Mouse (Mus musculus): ENCODE measurements around the gene Lpo. TPM values are rescaled to one million over a fixed set of nuclear protein-coding genes. Genes with fewer than 3 reads are reported as not detected.

Lpo gene
- polyA plus RNA-seq, 1 experiment from 2014 or later, result 0.05 TPM

GRCm38 (mm10) chr11:87762702-87763385 is 65.2 kb downstream of the Lpo start:
- Histone ChIP-seq H3K27ac (no peak overlapping the region), H3K4me3 (replicated peaks) (peak overlapping the region; percentile 48; the same call in 1 of the 2 replicates), H3K4me2 (replicated peaks) (peak overlapping the region; percentile 99; the same call in 1 of the 2 replicates)

GRCm38 (mm10) chr11:87761806-87762701 is 66.0 kb downstream of the Lpo start:
- Histone ChIP-seq H3K36me3 (no peaks in the 10 kb centered on the region), H3K4me1 (replicated peaks) (peaks cover 13% of the 10 kb centered on the region), H3K27ac (no peak overlapping the region), H3K9me3 (no peaks in the 10 kb centered on the region), H3K4me3 (replicated peaks) (no peak overlapping the region), H3K4me2 (replicated peaks) (no peak overlapping the region), H3K9ac (no peak overlapping the region), H3K27me3 (replicated peaks) (peaks cover 66% of the 10 kb centered on the region)
- ATAC-seq, result no peak
- WGBS, result 77% methylated on average over 14 of the region's 14 CpGs

More at GRCm38 (mm10) chr11:87762702-87763385, 65.2 kb downstream of the Lpo start:
- 43% methylated on average over 12 of the region's 12 CpGs for WGBS
- H3K27me3 ChIP-seq (replicated peaks), result peaks cover 66% of the 10 kb centered on the region
- ATAC-seq, result no peak
- no peaks in the 10 kb centered on the region for H3K9me3 ChIP-seq
- H3K36me3 ChIP-seq, result no peaks in the 10 kb centered on the region
- H3K4me1 ChIP-seq (replicated peaks), result peaks cover 13% of the 10 kb centered on the region
- H3K9ac ChIP-seq, result no peak overlapping the region

- Histone ChIP-seq H3K9ac (no peak overlapping the region), H3K4me2 (replicated peaks) (no peak overlapping the region), H3K9me3 (no peaks in the 10 kb centered on the region), H3K27me3 (replicated peaks) (peaks cover 61% of the 10 kb centered on the region), H3K36me3 (no peaks in the 10 kb centered on the region), H3K27ac (no peak overlapping the region), H3K4me1 (replicated peaks) (peaks cover 13% of the 10 kb centered on the region), H3K4me3 (replicated peaks) (no peak overlapping the region)
- 74% methylated on average over 11 of the region's 11 CpGs for WGBS
- ATAC-seq, result no peak
These were observed 66.8 kb downstream of the Lpo start for GRCm38 (mm10) chr11:87761181-87761721.

- H3K4me1 ChIP-seq (replicated peaks), result peaks cover 13% of the 10 kb centered on the region
- no peak within 1 kb of the TSS for H3K4me2 ChIP-seq (replicated peaks)
- ATAC-seq, result no peak
- no peaks in the 10 kb centered on the region for H3K9me3 ChIP-seq
- H3K36me3 ChIP-seq, result no peaks in the 10 kb centered on the region
- no peak within 1 kb of the TSS for H3K27ac ChIP-seq
- no peak within 1 kb of the TSS for H3K4me3 ChIP-seq (replicated peaks)
- H3K27me3 ChIP-seq (replicated peaks), result peaks cover 54% of the 10 kb centered on the region
- no peak within 1 kb of the TSS for H3K9ac ChIP-seq
- WGBS, result 10% methylated on average over 23 of the region's 23 CpGs
These were observed 67.6 kb downstream of the Lpo start, which contains the start of gene Tspoap1 for GRCm38 (mm10) chr11:87760301-87761081. TSS of gene Tspoap1 (plus strand) at chr11:87760541.

- no peak for ATAC-seq
- WGBS, result 3% methylated on average over 3 of the region's 3 CpGs
- H3K36me3 ChIP-seq, result no peaks in the 10 kb centered on the region
These were observed 68.5 kb downstream of the Lpo start for GRCm38 (mm10) chr11:87759609-87760005.

DNA sequence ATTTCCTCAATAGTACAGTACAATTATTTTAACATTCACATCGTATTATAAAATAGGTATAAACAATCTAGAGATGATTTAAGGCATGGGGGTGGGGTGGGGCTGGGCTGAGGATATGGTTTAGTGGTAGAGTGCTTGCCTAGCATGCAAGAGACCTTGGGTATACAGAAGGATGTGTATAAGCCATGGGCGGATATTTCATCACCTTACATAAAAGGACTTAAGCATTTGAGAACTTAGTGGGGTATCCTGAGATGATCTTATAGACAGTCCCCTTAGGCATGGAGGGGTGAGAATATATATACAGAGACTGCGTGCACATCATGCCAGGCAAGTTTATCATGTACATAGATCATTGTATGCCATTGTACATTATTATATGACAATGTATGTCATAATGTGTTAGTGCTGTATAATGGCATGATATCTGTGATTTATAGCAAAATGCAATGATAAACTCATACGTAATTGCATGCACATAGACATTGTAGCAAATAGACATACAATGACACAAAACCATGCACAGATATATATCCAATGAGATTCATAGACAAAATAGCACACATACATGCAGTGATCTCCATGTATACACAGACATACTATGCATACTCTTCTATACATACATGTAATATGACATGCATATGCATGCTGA is 69.0 kb downstream of the Lpo start:
- Histone ChIP-seq H3K36me3 (no peaks in the 10 kb centered on the region), H3K27me3 (replicated peaks) (peaks cover 40% of the 10 kb centered on the region), H3K9ac (no peak overlapping the region), H3K9me3 (no peaks in the 10 kb centered on the region), H3K4me3 (replicated peaks) (no peak overlapping the region), H3K27ac (no peak overlapping the region), H3K4me2 (replicated peaks) (no peak overlapping the region), H3K4me1 (replicated peaks) (peaks cover 7% of the 10 kb centered on the region)
- WGBS, result 65% methylated on average over 4 of the region's 4 CpGs
- ATAC-seq, result no peak

More at GRCm38 (mm10) chr11:87759609-87760005, 68.5 kb downstream of the Lpo start:
- Histone ChIP-seq H3K4me2 (replicated peaks) (no peak overlapping the region), H3K27me3 (replicated peaks) (peaks cover 45% of the 10 kb centered on the region), H3K27ac (no peak overlapping the region), H3K4me1 (replicated peaks) (peaks cover 13% of the 10 kb centered on the region), H3K9me3 (no peaks in the 10 kb centered on the region), H3K4me3 (replicated peaks) (no peak overlapping the region), H3K9ac (no peak overlapping the region)

DNA sequence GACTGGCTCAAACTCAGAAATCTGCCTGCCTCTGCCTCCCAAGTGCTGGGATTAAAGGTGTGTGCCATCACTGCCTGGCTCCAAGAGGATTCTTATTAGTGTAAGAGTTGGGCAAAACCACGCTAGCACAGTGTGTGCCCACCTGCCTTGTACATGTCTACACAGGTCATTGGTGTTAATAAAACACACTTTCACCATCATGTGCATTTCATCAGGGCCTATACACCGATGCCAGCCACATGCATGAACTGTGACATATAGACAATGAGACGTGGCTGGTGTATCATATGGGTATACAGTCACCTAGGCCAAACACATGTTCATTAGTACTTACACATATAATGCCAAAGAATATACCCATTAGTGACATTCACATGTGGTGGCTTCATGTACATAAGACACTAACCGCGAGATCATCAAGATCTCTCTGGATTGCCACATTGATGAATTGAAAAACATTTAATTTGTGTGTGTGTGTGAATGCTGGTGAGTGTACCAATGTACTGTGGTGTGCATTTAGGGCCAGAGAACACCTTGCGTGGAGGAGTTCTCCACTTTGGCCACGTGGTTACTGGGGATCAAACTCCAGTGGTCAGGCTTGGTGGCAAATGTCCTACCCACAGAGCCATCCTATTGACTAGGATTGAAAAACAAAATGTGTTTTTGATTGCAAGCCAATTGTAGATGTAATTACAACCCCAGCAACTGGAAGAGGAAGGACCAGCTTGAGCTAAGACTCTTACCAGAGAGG is 69.8 kb downstream of the Lpo start:
- no peak overlapping the region for H3K4me3 ChIP-seq (replicated peaks)
- H3K36me3 ChIP-seq, result no peaks in the 10 kb centered on the region
- H3K4me2 ChIP-seq (replicated peaks), result no peak overlapping the region
- peaks cover under 1% of the 10 kb centered on the region; the same call in 1 of the 2 replicates for H3K4me1 ChIP-seq (replicated peaks)
- no peaks in the 10 kb centered on the region for H3K9me3 ChIP-seq
- peaks cover 32% of the 10 kb centered on the region for H3K27me3 ChIP-seq (replicated peaks)
- 77% methylated on average over 7 of the region's 7 CpGs for WGBS
- H3K27ac ChIP-seq, result no peak overlapping the region
- ATAC-seq, result no peak
- no peak overlapping the region for H3K9ac ChIP-seq

GRCm38 (mm10) chr11:87757001-87757954 is 70.8 kb downstream of the Lpo start:
- Histone ChIP-seq H3K27me3 (replicated peaks) (peaks cover 22% of the 10 kb centered on the region), H3K27ac (no peak overlapping the region), H3K36me3 (no peaks in the 10 kb centered on the region), H3K4me3 (replicated peaks) (no peak overlapping the region; the same call in 1 of the 2 replicates), H3K9ac (no peak overlapping the region), H3K4me2 (replicated peaks) (no peak overlapping the region), H3K4me1 (replicated peaks) (no peaks in the 10 kb centered on the region), H3K9me3 (no peaks in the 10 kb centered on the region)
- no peak for ATAC-seq
- 88% methylated on average over 25 of the region's 25 CpGs for WGBS

All from intestine, embryonic 15.5 days (tissue).